Mouse (Mus musculus): ENCODE results near the gene Plac9a. TPM values are rescaled to one million over a fixed set of nuclear protein-coding genes. Genes with fewer than 3 reads are reported as not detected.
"Not testable (repeated sequence)": the region's sequence is repeated elsewhere in the genome, so short reads cannot be mapped to it uniquely, and the experiment has no call there.

Plac9a gene
- polyA plus RNA-seq (2014; fragmentation: Nextera tagmentation; extraction: Ambion mirVana): not detected in 2 replicates

DNA sequence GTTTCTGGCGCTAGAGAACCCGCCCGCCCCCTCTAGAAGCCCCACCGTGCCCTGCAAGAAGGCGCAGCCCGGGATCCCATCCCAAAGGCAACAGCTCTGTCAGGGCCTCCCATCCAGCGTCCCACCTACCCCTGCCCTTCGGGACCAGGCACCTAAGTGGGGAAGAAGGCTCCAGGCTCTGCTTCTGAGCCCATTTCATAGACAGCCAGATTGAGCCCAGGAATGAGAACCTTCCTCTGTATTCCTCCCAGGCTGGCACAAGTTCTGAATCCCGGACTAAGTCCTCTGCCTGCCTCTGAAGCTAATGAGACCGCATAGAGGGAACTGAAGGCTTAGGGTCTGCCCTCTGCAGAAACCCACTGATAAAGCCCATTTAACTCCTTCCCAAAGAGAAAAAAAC lies at the start of gene Plac9a:
Gene Plac9a, minus strand, starts transcription at position 101 of the 400 bp plus-strand sequence.
- not testable (repeated sequence) for H3K9ac ChIP-seq (ENCODE audit: low read depth, low read length); H3K9me3 ChIP-seq (replicated peaks; ENCODE audit: control insufficient read depth, low read length); H3K27ac ChIP-seq (ENCODE audit: low read depth, low read length); H3K27me3 ChIP-seq (ENCODE audit: control insufficient read depth, insufficient read depth, low read length); H3K36me3 ChIP-seq (ENCODE audit: control insufficient read depth, insufficient read depth, low read length); H3K4me3 ChIP-seq (ENCODE audit: low read depth, low read length); H3K4me1 ChIP-seq (ENCODE audit: control insufficient read depth, insufficient read depth, low read length); ATAC-seq (replicated peaks; ENCODE audit: insufficient number of reproducible peaks, low FRiP score, low TSS enrichment); H3K4me2 ChIP-seq
- WGBS (ENCODE audit: insufficient replicate concordance): no CpG with 5 or more reads among the region's 10 CpGs

DNA sequence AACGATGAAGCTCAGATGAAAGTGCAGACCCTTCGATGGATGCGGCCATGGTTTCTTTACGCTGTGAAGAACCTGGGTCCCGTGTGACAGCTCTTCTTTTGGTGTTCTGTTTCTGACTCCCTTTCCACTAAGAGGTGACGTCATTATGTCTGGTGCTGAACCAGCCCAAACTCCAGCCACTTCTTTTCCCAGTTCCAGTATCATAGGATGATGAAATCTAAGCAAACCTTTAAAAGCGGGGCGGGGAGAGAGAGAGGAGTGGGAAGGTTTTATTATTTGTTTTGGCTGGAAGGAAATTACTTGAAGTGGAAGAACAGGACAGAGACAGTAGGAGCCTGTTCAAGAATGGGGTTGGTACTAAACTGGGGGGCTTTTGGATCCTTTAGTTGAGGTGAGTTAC lies 35.1 kb upstream of the Plac9a start, which contains the start of gene Cphx1:
Gene Cphx1, plus strand, starts transcription at position 301 of the 400 bp plus-strand sequence.
- WGBS (ENCODE audit: insufficient replicate concordance): no CpG with 5 or more reads among the region's 8 CpGs

DNA sequence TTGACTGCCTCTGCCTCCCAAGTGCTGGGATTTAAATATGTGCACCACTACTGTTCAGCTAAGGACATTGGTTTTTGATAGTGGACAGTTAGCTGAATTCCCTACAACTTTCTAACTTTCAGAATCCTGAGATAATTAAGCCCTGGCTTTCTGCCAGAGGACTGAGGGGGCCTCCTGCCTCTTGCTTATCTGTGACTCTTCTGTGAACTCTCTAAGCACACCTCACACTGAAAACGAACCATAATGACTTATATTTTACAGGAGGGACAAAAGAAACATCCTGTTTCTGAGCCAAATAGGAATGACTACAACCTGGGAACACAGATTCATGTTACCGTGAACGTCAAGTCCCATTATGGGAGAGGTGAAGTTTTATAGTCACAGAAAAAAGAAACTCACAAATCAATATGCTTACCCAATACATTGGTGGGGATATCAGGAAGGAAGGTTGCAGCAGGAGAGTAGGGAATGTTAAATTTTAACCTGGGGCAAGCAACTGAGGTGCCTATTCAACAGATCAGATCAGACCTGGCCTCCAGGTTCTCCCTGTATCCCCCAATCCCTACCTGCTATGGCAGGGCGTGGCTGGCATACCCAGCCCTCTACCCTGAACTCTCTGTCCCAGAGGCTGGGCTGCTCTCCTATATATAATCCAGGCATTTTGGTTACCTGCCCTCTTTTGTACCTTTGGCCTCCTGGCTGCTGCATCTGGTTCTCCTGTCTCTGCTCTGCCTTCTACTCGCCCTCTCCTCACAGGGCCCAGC lies 34.1 kb upstream of the Plac9a start:
- H3K4me1 ChIP-seq (ENCODE audit: control insufficient read depth, insufficient read depth, low read length); H3K27me3 ChIP-seq (ENCODE audit: control insufficient read depth, insufficient read depth, low read length); ATAC-seq (replicated peaks; ENCODE audit: insufficient number of reproducible peaks, low FRiP score, low TSS enrichment); H3K27ac ChIP-seq (ENCODE audit: low read depth, low read length); H3K4me2 ChIP-seq; H3K9ac ChIP-seq (ENCODE audit: low read depth, low read length); H3K9me3 ChIP-seq (replicated peaks; ENCODE audit: control insufficient read depth, low read length); H3K4me3 ChIP-seq (ENCODE audit: low read depth, low read length); H3K36me3 ChIP-seq (ENCODE audit: control insufficient read depth, insufficient read depth, low read length): not testable (repeated sequence)
- no CpG with 5 or more reads among the region's 5 CpGs for WGBS (ENCODE audit: insufficient replicate concordance)

More for the DNA sequence above, 35.1 kb upstream of the Plac9a start, which contains the start of gene Cphx1:
- H3K27ac ChIP-seq (ENCODE audit: low read depth, low read length); ATAC-seq (replicated peaks; ENCODE audit: insufficient number of reproducible peaks, low FRiP score, low TSS enrichment); H3K9ac ChIP-seq (ENCODE audit: low read depth, low read length); H3K36me3 ChIP-seq (ENCODE audit: control insufficient read depth, insufficient read depth, low read length); H3K27me3 ChIP-seq (ENCODE audit: control insufficient read depth, insufficient read depth, low read length); H3K4me2 ChIP-seq; H3K9me3 ChIP-seq (replicated peaks; ENCODE audit: control insufficient read depth, low read length); H3K4me3 ChIP-seq (ENCODE audit: low read depth, low read length); H3K4me1 ChIP-seq (ENCODE audit: control insufficient read depth, insufficient read depth, low read length): not testable (repeated sequence)

DNA sequence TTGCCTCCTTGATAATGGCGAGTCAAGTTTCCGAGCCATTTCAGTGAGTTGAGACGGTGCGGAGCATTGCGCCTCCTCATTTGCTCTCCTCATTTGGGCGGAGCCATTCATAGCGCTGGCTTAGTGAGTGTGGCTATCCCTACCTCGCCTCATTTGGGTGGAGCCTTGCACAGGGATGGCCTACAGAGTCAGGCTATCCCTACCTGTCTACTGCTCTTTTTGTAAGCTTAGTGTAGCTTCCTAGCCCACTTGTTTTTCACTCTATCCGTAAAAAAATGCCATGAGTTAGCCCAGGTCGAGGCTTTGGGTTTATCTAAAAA lies 24.6 kb upstream of the Plac9a start, which contains the start of gene Tmem254a:
Gene Tmem254a, minus strand, starts transcription at position 111 of the 320 bp plus-strand sequence.
- WGBS (ENCODE audit: insufficient replicate concordance): no CpG with 5 or more reads among the region's 10 CpGs
- not testable (repeated sequence) for H3K36me3 ChIP-seq (ENCODE audit: control insufficient read depth, insufficient read depth, low read length); H3K27me3 ChIP-seq (ENCODE audit: control insufficient read depth, insufficient read depth, low read length); H3K4me2 ChIP-seq; H3K9ac ChIP-seq (ENCODE audit: low read depth, low read length); H3K27ac ChIP-seq (ENCODE audit: low read depth, low read length); ATAC-seq (replicated peaks; ENCODE audit: insufficient number of reproducible peaks, low FRiP score, low TSS enrichment); H3K4me3 ChIP-seq (ENCODE audit: low read depth, low read length); H3K9me3 ChIP-seq (replicated peaks; ENCODE audit: control insufficient read depth, low read length); H3K4me1 ChIP-seq (ENCODE audit: control insufficient read depth, insufficient read depth, low read length)

DNA sequence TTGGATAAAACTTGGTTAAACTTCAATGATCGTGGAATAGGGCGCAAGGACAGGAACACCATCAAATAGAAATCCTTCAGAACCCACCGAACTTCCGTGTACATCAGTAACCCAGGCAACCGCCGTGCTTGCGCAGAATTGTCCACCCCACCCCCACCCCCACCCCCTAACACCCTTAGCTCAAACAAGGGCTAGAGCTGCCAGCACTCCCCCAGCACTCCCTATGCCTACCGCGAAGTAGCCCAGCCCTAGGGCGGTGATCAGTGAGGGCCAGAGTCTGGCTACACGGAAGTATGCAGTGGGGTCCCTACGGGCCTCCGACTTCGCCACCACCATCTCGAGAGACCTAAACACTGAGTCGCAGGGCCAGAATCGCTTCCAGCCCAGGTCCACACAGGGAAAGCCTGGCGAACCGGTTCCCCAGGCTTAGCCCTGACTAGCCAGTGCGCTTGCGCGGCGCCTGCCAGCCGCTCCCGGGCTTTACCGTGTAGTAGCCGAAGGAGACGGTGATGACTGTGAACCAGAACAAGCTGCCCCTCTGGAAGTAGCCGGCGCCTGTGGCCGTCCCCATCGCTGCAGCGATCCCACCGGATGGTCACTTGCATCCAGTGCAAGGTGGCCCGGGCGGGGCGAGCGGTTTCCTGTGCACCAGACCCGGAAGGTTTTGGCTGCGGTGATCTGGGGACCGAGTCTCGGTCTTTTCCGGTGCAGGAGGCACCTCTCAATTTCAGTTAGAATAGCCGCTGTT lies 24.1 kb upstream of the Plac9a start:
- not testable (repeated sequence) for H3K4me2 ChIP-seq; ATAC-seq (replicated peaks; ENCODE audit: insufficient number of reproducible peaks, low FRiP score, low TSS enrichment); H3K4me3 ChIP-seq (ENCODE audit: low read depth, low read length); H3K4me1 ChIP-seq (ENCODE audit: control insufficient read depth, insufficient read depth, low read length); H3K27me3 ChIP-seq (ENCODE audit: control insufficient read depth, insufficient read depth, low read length); H3K9me3 ChIP-seq (replicated peaks; ENCODE audit: control insufficient read depth, low read length); H3K27ac ChIP-seq (ENCODE audit: low read depth, low read length); H3K36me3 ChIP-seq (ENCODE audit: control insufficient read depth, insufficient read depth, low read length); H3K9ac ChIP-seq (ENCODE audit: low read depth, low read length)
- no CpG with 5 or more reads among the region's 44 CpGs for WGBS (ENCODE audit: insufficient replicate concordance)

DNA sequence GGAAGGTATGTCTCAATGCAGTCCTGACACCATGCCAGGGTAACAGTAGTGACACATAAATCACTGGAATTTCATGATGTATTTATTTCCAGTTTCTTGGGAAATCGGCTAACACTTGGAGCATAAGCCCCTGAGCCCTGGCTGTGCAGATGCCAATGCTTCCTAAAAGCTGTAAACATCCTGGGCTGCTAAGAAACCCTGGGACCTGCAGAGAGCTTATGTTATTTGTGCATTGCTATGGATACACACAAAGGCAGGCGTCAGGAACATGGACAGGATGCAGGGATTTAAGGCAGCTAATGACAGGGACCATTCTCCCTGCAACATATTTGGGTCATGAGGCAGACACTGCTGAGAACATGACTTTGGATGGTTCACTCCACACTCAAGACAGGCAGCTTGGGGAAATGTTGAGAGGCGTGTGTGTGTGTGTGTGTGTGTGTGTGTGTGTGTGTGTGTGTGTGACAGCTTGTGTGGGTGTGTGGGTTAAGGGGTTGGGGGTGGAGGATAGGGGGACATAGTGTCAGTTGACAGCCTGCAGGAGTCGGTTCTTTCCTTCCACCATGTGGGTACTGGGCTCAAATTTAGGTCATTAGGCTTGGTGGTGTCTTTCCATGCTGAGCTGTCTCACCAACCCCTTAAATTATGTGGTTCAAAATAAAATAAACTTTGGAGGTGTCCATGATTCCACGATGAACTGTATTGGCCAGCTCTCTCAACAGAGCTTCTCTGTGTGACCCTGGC lies 15.7 kb upstream of the Plac9a start:
- not testable (repeated sequence) for H3K27me3 ChIP-seq (ENCODE audit: control insufficient read depth, insufficient read depth, low read length); H3K4me1 ChIP-seq (ENCODE audit: control insufficient read depth, insufficient read depth, low read length); H3K4me2 ChIP-seq; H3K9ac ChIP-seq (ENCODE audit: low read depth, low read length); H3K27ac ChIP-seq (ENCODE audit: low read depth, low read length); H3K36me3 ChIP-seq (ENCODE audit: control insufficient read depth, insufficient read depth, low read length); H3K9me3 ChIP-seq (replicated peaks; ENCODE audit: control insufficient read depth, low read length); ATAC-seq (replicated peaks; ENCODE audit: insufficient number of reproducible peaks, low FRiP score, low TSS enrichment); H3K4me3 ChIP-seq (ENCODE audit: low read depth, low read length)
- WGBS (ENCODE audit: insufficient replicate concordance): no CpG with 5 or more reads among the region's 5 CpGs

DNA sequence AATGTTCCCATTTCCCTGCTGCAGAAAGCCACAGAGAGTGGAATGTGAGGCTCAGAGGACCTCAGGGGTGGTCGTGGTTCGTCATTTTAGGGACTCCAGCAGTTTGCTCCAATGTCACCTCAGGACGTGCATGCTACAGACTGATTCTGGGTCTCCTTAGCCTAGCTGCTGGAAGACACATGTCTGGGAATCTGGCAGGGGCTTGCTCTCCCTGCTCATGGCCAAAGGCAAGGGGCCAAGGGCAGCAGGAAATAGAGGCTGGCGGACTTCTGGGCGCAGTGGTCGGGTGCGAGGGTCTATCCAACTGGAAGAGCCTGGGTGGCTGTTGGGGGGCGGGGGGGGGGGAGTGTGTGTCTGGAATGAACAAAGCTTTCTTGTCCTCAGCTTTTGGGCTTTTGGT lies 6.1 kb upstream of the Plac9a start:
- H3K27ac ChIP-seq (ENCODE audit: low read depth, low read length); H3K27me3 ChIP-seq (ENCODE audit: control insufficient read depth, insufficient read depth, low read length); ATAC-seq (replicated peaks; ENCODE audit: insufficient number of reproducible peaks, low FRiP score, low TSS enrichment); H3K36me3 ChIP-seq (ENCODE audit: control insufficient read depth, insufficient read depth, low read length); H3K9me3 ChIP-seq (replicated peaks; ENCODE audit: control insufficient read depth, low read length); H3K4me1 ChIP-seq (ENCODE audit: control insufficient read depth, insufficient read depth, low read length); H3K4me3 ChIP-seq (ENCODE audit: low read depth, low read length); H3K9ac ChIP-seq (ENCODE audit: low read depth, low read length); H3K4me2 ChIP-seq: not testable (repeated sequence)
- WGBS (ENCODE audit: insufficient replicate concordance): no CpG with 5 or more reads among the region's 8 CpGs

DNA sequence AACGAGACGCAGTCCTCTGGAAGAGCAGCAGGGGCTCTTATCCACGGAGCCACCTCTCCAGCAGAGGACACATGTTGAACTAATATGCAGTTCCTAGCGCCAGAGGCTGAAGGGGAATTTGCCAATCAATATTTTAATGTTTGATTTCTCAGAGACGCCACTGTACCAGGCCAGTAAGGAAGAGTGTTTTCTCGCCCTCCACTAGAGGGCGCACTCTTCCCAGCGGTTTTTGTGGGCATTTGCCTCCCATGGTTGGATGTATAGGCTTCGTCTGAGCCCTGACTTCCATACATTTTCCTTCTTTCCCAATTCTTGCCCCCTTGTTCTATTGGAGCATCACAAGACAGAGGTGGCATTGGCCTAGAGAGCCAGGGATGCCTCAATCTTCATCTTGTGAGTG lies 4.4 kb upstream of the Plac9a start:
- H3K27me3 ChIP-seq (ENCODE audit: control insufficient read depth, insufficient read depth, low read length); H3K9ac ChIP-seq (ENCODE audit: low read depth, low read length); H3K9me3 ChIP-seq (replicated peaks; ENCODE audit: control insufficient read depth, low read length); H3K27ac ChIP-seq (ENCODE audit: low read depth, low read length); H3K4me2 ChIP-seq; H3K4me3 ChIP-seq (ENCODE audit: low read depth, low read length); H3K4me1 ChIP-seq (ENCODE audit: control insufficient read depth, insufficient read depth, low read length); ATAC-seq (replicated peaks; ENCODE audit: insufficient number of reproducible peaks, low FRiP score, low TSS enrichment); H3K36me3 ChIP-seq (ENCODE audit: control insufficient read depth, insufficient read depth, low read length): not testable (repeated sequence)
- WGBS (ENCODE audit: insufficient replicate concordance): no CpG with 5 or more reads among the region's 9 CpGs
